Mouse (Mus musculus): Measurements from ENCODE around the gene Ccpg1. TPM values are rescaled to one million over a fixed set of nuclear protein-coding genes. Genes with fewer than 3 reads are reported as not detected.
A peak's percentile ranks its signal among the peaks of the same experiment; 100 is the strongest.

The Ccpg1 gene
- total RNA-seq (2018; cell fraction: chromatin; rRNA removed) = 10 to 100 TPM in 15 of 26 experiments, 1 to 10 TPM in 11; 1.7 to 72.5 (median 12.3) TPM
- 10 to 100 TPM; 19.7 to 56.8 (median 32.9) TPM for total RNA-seq (2018; cell fraction: cytosol; rRNA removed)
- total RNA-seq (2018; cell fraction: nucleus; rRNA removed) = 10 to 100 TPM in 25 of 26 experiments, 1 to 10 TPM in 1; 7.5 to 80.8 (median 29.8) TPM
- polyA plus RNA-seq (2018) = 18.3 to 65.3 TPM (median 63.3 TPM) in 3 replicates

- H3K4me3 ChIP-seq (ENCODE audit: inconsistent target) = peak within 1 kb of the TSS; percentile 73
- WGBS (ENCODE audit: missing documents) = under 1% methylated on average over 85 of the region's 88 CpGs
- no peaks in the 10 kb centered on the region for H3K36me3 ChIP-seq (ENCODE audit: inconsistent target)
- H3K79me2 ChIP-seq (ENCODE audit: inconsistent target) = peaks cover 46% of the 10 kb centered on the region; the same call in 1 of the 2 replicates
- H3K27ac ChIP-seq = no peak within 1 kb of the TSS
Measured at GRCm38 (mm10) chr9:72985250-72986220, at the start of gene Ccpg1, which contains the start of gene Ccpg1os. TSS of gene Ccpg1 (plus strand) at chr9:72985429. TSS of gene Ccpg1os (minus strand) at chr9:72985382.

- Histone ChIP-seq H3K36me3 (ENCODE audit: inconsistent target) (no peaks in the 10 kb centered on the region), H3K79me2 (ENCODE audit: inconsistent target) (no peaks in the 10 kb centered on the region), H3K27ac (no peak overlapping the region), H3K4me3 (ENCODE audit: inconsistent target) (no peak overlapping the region)
- WGBS (ENCODE audit: missing documents) = 90% methylated on average over 2 of the region's 2 CpGs
Measured at GRCm38 (mm10) chr9:72936301-72936700, 48.9 kb upstream of the Ccpg1 start.

- WGBS (ENCODE audit: missing documents) = 70% methylated on average over 3 of the region's 3 CpGs
- Histone ChIP-seq H3K4me3 (ENCODE audit: inconsistent target) (no peak overlapping the region), H3K79me2 (ENCODE audit: inconsistent target) (no peaks in the 10 kb centered on the region), H3K36me3 (ENCODE audit: inconsistent target) (no peaks in the 10 kb centered on the region), H3K27ac (no peak overlapping the region)
Measured at GRCm38 (mm10) chr9:72943424-72943823, 41.8 kb upstream of the Ccpg1 start.

GRCm38 (mm10) chr9:72944286-72944685, 40.9 kb upstream of the Ccpg1 start:
- Histone ChIP-seq H3K79me2 (ENCODE audit: inconsistent target) (no peaks in the 10 kb centered on the region), H3K36me3 (ENCODE audit: inconsistent target) (no peaks in the 10 kb centered on the region), H3K27ac (no peak overlapping the region), H3K4me3 (ENCODE audit: inconsistent target) (no peak overlapping the region)
- WGBS (ENCODE audit: missing documents) = 93% methylated on average over 13 of the region's 13 CpGs

GRCm38 (mm10) chr9:72947010-72947409, 38.2 kb upstream of the Ccpg1 start:
- H3K27ac ChIP-seq = no peak overlapping the region
- WGBS (ENCODE audit: missing documents) = 82% methylated on average over 1 of the region's 1 CpGs
- no peak overlapping the region for H3K4me3 ChIP-seq (ENCODE audit: inconsistent target)
- no peaks in the 10 kb centered on the region for H3K79me2 ChIP-seq (ENCODE audit: inconsistent target)
- H3K36me3 ChIP-seq (ENCODE audit: inconsistent target) = no peaks in the 10 kb centered on the region

- no peak overlapping the region for H3K27ac ChIP-seq
- H3K4me3 ChIP-seq (ENCODE audit: inconsistent target) = no peak overlapping the region
- no peaks in the 10 kb centered on the region for H3K79me2 ChIP-seq (ENCODE audit: inconsistent target)
- no peaks in the 10 kb centered on the region for H3K36me3 ChIP-seq (ENCODE audit: inconsistent target)
- WGBS (ENCODE audit: missing documents) = 48% methylated on average over 7 of the region's 7 CpGs
Measured at GRCm38 (mm10) chr9:72949572-72949971, 35.7 kb upstream of the Ccpg1 start.

- 54% methylated on average over 2 of the region's 2 CpGs for WGBS (ENCODE audit: missing documents)
- Histone ChIP-seq H3K27ac (no peak overlapping the region), H3K4me3 (ENCODE audit: inconsistent target) (no peak overlapping the region), H3K36me3 (ENCODE audit: inconsistent target) (no peaks in the 10 kb centered on the region), H3K79me2 (ENCODE audit: inconsistent target) (no peaks in the 10 kb centered on the region)
Measured at GRCm38 (mm10) chr9:72954746-72955145, 30.5 kb upstream of the Ccpg1 start.

GRCm38 (mm10) chr9:72955546-72955945, 29.7 kb upstream of the Ccpg1 start:
- Histone ChIP-seq H3K4me3 (ENCODE audit: inconsistent target) (no peak overlapping the region), H3K36me3 (ENCODE audit: inconsistent target) (no peaks in the 10 kb centered on the region), H3K79me2 (ENCODE audit: inconsistent target) (no peaks in the 10 kb centered on the region), H3K27ac (no peak overlapping the region)
- WGBS (ENCODE audit: missing documents) = 17% methylated on average over 1 of the region's 1 CpGs

- H3K27ac ChIP-seq = no peak within 1 kb of the TSS
- WGBS (ENCODE audit: missing documents) = 6% methylated on average over 42 of the region's 43 CpGs
- no peaks in the 10 kb centered on the region for H3K36me3 ChIP-seq (ENCODE audit: inconsistent target)
Measured at GRCm38 (mm10) chr9:72958521-72959450, 26.4 kb upstream of the Ccpg1 start, which contains the start of the genes Dyx1c1 and Gm44503. TSS of gene Dyx1c1 (plus strand) at chr9:72958785. TSS of gene Gm44503 (plus strand) at chr9:72958852.

GRCm38 (mm10) chr9:72961346-72961745, 23.9 kb upstream of the Ccpg1 start:
- Histone ChIP-seq H3K27ac (no peak overlapping the region), H3K4me3 (ENCODE audit: inconsistent target) (no peak overlapping the region), H3K36me3 (ENCODE audit: inconsistent target) (no peaks in the 10 kb centered on the region), H3K79me2 (ENCODE audit: inconsistent target) (no peaks in the 10 kb centered on the region)
- 86% methylated on average over 8 of the region's 8 CpGs for WGBS (ENCODE audit: missing documents)

More at GRCm38 (mm10) chr9:72958521-72959450, 26.4 kb upstream of the Ccpg1 start, which contains the start of the genes Dyx1c1 and Gm44503:
- Histone ChIP-seq H3K4me3 (ENCODE audit: inconsistent target) (peak within 1 kb of the TSS; percentile 56), H3K79me2 (ENCODE audit: inconsistent target) (no peaks in the 10 kb centered on the region)

- Histone ChIP-seq H3K4me3 (ENCODE audit: inconsistent target) (no peak overlapping the region), H3K36me3 (ENCODE audit: inconsistent target) (no peaks in the 10 kb centered on the region), H3K27ac (no peak overlapping the region), H3K79me2 (ENCODE audit: inconsistent target) (no peaks in the 10 kb centered on the region)
- WGBS (ENCODE audit: missing documents) = 61% methylated on average over 15 of the region's 15 CpGs
Measured at GRCm38 (mm10) chr9:72961959-72962358, 23.3 kb upstream of the Ccpg1 start.

GRCm38 (mm10) chr9:72968349-72969061, 16.7 kb upstream of the Ccpg1 start:
- Histone ChIP-seq H3K79me2 (ENCODE audit: inconsistent target) (no peaks in the 10 kb centered on the region), H3K4me3 (ENCODE audit: inconsistent target) (no peak overlapping the region; the same call in 1 of the 2 replicates), H3K27ac (peak overlapping the region; percentile 43), H3K36me3 (ENCODE audit: inconsistent target) (no peaks in the 10 kb centered on the region)
- 9% methylated on average over 11 of the region's 11 CpGs for WGBS (ENCODE audit: missing documents)

GRCm38 (mm10) chr9:72969874-72970273, 15.4 kb upstream of the Ccpg1 start:
- no peaks in the 10 kb centered on the region for H3K79me2 ChIP-seq (ENCODE audit: inconsistent target)
- H3K4me3 ChIP-seq (ENCODE audit: inconsistent target) = no peak overlapping the region
- WGBS (ENCODE audit: missing documents) = 54% methylated on average over 7 of the region's 7 CpGs
- no peaks in the 10 kb centered on the region for H3K36me3 ChIP-seq (ENCODE audit: inconsistent target)
- H3K27ac ChIP-seq = no peak overlapping the region

All from macrophage (primary cell).